ENCODE assay signal across 12 mouse cellular contexts in genomic region chr6:46675621-46676020, GRCm38 (mm10).
"Had no signal": no experiment of that assay in that cellular context is flagged by ENCODE, and none has a peak within 500 bp of the region (broad histone marks: within the 10 kb centered on the region; RNA-seq: fewer than 3 reads in every experiment).

No protein-coding gene starts in this region.

- H3K4me3 ChIP-seq: limb, embryonic 13.5 days; midbrain, embryonic 12.5 days had no signal

- H3K4me2 ChIP-seq: limb, embryonic 13.5 days; midbrain, embryonic 12.5 days had no signal

- H3K27ac ChIP-seq: limb, embryonic 13.5 days; liver, embryonic 14.5 days; midbrain, embryonic 12.5 days had no signal

- H3K9me3 ChIP-seq: limb, embryonic 13.5 days; midbrain, embryonic 12.5 days had no signal

- H3K36me3 ChIP-seq: limb, embryonic 13.5 days; midbrain, embryonic 12.5 days had no signal

- DNase-seq: kidney, adult 8-10 months; kidney, postnatal 25 days; lung, adult 18-20 months; spleen, adult 18-20 months; thymus, adult 2 months; thymus, postnatal 25 days had no signal

- ATAC-seq: inflammation-experienced regulatory T-cells, adult 6 months; intestine, postnatal 0 days; midbrain, embryonic 16.5 days had no signal

- H3K4me1 ChIP-seq: limb, embryonic 13.5 days; midbrain, embryonic 12.5 days had no signal

- H3K9ac ChIP-seq: limb, embryonic 13.5 days; liver, embryonic 14.5 days; midbrain, embryonic 12.5 days had no signal

- H3K27me3 ChIP-seq: limb, embryonic 13.5 days; midbrain, embryonic 12.5 days had no signal
